Mouse (Mus musculus) stomach, postnatal 0 days (tissue): Measurements from ENCODE around the gene 4933424G06Rik.

ENCODE experiments used
- CTCF ChIP-seq: IDR thresholded peaks from 2 replicates; pipeline ENCODE4 v1.5.1; 2016; ENCODE audit warnings: antibody characterized with exemption, low read depth, mild to moderate bottlenecking, moderate library complexity
- EP300 ChIP-seq: optimal IDR thresholded peaks from 2 replicates; pipeline ENCODE3; 2016; ENCODE audit warnings: antibody characterized with exemption

- TF ChIP-seq CTCF = peak; percentile 93
- no peak for TF ChIP-seq EP300
These were observed 27.4 kb downstream of the 4933424G06Rik start for GRCm38 (mm10) chr1:36737300-36737699.
